Mouse (Mus musculus) adrenal gland, postnatal 36 days (tissue): ENCODE measurements around the gene Cep135. TPM values are rescaled to one million over a fixed set of nuclear protein-coding genes. Genes with fewer than 3 reads are reported as not detected.

ENCODE experiments used
- DNase-seq, 2 experiments: peaks; one replicate each; pipeline ENCODE4 v3.0.0; 2021; ENCODE audit warnings: mixed read lengths in 1 of 2
- long read RNA-seq, 2 experiments: library from polyadenylated mRNA; stranded (forward); transcript quantifications; one replicate each; pipeline ENCODE4 v2.0.0; 2021; ENCODE audit warnings: borderline sequencing depth in 2 of 2
- total RNA-seq, 2 experiments: library from RNA; stranded (reverse); gene quantifications; 2 replicates each; pipeline ENCODE4 v1.2.3; 2021

The Cep135 gene
- total RNA-seq = 1 to 10 TPM; 4.5 to 5.3 TPM
- long read RNA-seq, experiment 1, full-length matches to known transcripts = 1 of 2 reads
- long read RNA-seq, experiment 1, partial matches to known transcripts = 0 of 2 reads
- long read RNA-seq, experiment 1, other reads (novel, unspliced or antisense) = 1 of 2 reads
- long read RNA-seq, experiment 2 = 0 reads

DNA sequence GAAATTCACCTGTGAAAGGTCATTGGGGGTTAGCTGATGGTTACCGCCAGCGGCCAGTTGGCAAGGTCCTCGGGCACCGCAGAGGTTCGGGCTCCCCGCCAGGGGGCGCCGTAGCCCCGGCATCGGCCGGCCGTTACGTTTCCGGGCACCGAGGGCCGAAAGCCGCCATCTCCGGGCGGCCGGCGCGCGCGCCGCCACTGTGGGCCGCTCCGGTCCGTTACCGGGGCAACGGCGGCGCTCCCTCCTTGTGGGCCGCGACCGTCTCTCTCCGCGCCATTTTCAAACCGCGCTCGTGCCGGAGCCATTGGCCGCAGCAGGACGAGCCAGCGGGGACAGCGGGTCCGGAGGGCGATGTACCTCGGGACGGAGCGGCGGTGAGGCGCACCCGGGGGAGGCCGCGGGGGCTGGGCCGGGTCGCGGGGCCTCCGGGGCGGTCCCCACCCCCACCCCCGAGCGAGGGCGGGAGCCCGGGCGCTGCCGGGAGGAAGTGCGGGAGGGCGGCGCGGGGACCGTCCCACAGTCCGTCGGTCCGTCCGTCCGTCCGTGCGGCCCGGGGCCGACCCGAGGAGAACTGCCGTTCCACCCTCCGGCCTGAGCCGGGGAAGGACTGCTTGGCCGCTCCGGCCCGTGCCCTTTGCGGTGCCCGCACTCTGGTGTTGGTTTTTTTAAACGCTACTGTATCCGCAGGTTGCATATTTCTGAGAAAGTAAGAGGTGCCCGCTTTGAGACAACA, at the start of gene Cep135:
Cep135 (plus strand) TSS at position 148 of the 733 bp plus-strand sequence.
- DNase-seq = peak; percentile 93 to 97

GRCm38 (mm10) chr5:76540181-76540580, 48.3 kb upstream of the Cep135 start:
- peak; percentile 67 to 73 for DNase-seq

- no peak for DNase-seq
Observed at GRCm38 (mm10) chr5:76540842-76541241, 47.7 kb upstream of the Cep135 start.

GRCm38 (mm10) chr5:76543200-76543599, 45.3 kb upstream of the Cep135 start:
- DNase-seq = no peak

DNA sequence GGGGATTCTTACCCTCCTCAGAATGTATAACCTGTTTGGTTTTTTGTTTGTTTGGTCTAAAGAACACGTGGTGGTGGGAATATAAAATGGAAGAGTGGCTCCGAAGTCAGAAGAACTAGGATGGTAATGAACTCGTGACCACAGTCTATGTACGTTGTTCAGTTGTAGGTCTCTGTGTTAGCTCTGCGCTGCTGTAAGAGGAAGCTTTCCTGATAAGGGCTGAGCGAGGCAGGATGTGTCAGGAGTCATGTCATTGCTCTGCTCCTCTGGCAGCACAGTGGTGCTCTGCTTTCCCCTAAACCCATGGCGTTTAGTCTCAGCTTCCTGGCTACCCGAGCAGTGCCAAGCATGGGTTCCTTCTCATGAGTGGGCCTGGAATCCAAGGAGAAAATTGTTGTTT, 38.1 kb upstream of the Cep135 start:
- no peak for DNase-seq

DNA sequence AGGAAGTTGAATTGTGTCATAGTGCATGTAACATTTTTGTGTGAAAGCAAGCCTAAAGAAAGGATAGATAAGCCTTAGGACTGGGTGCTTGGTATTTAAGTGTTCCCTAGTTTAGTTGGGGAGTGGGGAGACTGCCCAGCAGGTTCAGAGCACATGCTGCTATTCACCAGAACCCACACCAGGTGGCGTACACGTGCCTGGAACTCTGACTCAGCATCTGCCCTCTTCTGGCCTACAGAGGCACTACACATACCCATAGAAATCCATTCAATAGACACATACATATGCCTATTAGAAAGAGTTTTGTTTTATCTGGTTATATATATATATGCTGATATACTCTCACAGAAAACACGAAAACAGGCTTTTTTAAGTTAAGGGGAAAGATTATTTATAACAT, 23.2 kb upstream of the Cep135 start:
- DNase-seq = peak; percentile 74 to 75

DNA sequence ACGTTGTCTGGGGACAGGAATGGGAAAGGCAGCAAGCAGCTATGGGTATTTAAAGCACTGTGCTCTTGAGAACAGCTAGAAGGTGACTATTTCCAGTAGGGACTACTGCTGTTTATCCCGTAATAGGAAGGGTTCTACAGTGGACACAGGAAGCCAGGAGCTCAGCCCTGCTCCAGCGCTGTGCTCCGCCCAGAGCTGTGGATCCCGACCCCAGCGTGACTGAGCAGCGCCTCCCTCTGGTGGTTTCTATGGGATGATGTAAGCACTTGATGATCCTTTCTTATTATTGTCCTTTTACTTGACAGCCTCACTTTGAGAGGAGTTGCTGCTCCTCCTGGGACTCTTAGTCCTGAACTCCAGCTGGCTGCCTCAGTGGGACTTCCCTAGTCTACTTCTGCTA, 14.2 kb upstream of the Cep135 start:
- DNase-seq = no peak

DNA sequence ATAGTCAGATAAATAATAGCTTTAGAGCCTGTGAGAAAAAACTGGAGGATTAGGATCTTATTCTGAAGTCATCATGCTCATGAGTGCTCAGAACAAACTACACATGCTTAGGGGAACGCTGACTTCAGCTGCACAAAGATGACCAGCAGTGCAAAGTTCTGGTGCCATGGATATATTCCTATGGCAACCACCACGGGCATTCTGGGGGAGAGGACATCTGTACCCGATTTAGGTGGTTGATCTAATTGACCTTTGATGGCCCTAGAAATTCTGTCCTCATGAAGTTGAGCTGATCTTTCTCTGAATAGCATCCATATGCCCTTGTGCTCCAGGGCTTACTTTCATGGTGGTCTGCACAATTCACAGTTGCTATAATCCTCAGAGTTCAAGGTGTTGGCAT, 11.5 kb upstream of the Cep135 start:
- no peak for DNase-seq

DNA sequence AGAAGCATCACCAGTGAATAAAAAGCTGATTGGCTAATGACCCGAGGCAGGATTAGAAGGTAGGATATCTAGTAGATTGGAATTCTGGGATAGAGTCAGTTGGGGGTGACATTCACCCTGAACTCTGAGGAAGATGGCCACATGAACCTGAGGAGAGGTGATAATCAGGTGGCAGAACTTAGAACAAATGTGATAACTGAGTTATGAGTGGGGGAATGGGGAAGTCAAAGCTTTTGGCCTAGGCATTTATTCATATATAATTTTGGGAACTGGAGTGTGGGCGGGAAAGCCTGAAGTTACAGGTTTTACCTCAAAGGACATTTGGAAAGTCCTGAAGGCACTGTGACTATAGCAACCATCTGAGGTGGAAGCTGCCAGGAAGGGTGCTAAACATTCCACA, 3.1 kb upstream of the Cep135 start:
- no peak for DNase-seq

GRCm38 (mm10) chr5:76589311-76589710, 813 bp downstream of the Cep135 start:
- DNase-seq = no peak

GRCm38 (mm10) chr5:76590009-76590408, 1.5 kb downstream of the Cep135 start:
- no peak for DNase-seq

- DNase-seq = no peak
Observed at GRCm38 (mm10) chr5:76591885-76592284, 3.4 kb downstream of the Cep135 start.

GRCm38 (mm10) chr5:76609702-76610370, 21.3 kb downstream of the Cep135 start:
- DNase-seq = no peak

DNA sequence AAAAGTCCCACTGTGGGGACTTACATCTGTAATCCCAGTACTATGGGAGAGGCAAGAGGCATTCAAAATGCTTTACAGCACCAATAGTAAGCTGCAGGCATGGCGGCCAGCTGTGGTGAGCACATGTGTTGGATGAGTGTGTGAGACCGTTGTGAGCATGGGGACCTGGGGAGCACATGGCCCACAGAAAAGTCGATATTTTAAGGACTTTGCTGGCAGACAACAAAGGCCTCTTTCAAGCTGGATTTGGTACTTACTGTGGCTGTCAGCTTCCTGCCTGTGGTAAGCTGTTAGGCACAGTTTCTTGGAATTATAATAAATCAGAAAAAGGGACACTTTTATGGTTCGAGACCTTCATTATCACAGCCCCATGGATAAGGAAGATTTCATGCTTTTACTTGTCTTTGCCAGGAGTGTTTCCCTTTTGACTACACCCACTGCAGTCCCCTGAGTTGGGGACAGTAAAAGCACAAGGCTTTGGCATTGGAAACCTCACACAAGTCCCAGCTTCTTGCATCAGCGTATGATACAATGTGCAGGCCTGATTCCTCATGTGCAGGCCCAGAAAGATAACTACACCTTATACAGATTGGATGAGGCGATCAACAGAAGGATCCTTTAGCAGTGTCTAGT, 24.5 kb downstream of the Cep135 start:
- DNase-seq = no peak

- no peak for DNase-seq
Observed at GRCm38 (mm10) chr5:76615276-76615675, 26.8 kb downstream of the Cep135 start.

DNA sequence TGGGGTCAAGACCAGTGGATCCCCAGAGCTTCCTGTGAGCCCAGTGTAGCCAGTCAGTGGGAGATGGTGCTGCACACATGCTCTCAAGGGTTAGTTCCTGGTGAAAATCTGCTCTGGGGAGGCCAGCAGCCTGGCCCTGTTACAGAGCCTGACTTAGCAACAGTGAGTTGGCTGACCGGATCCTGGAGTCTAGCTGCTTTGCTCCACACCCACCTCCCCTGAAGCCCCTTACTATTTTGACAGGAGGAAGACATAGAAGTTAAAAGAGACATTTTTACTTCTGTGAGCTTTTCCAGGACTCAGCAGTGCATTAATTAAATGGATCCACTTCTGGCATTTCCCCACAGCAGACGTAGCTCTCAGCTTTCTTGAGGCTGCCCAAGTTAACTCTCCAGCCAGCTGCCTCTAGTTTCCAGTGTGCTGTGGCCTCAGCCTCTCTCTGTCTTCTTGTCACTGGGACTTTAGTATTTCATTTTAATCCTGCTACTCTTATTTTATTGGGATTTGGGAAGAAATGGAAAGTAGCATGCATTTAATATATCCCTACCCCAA, 27.8 kb downstream of the Cep135 start:
- DNase-seq = no peak

DNA sequence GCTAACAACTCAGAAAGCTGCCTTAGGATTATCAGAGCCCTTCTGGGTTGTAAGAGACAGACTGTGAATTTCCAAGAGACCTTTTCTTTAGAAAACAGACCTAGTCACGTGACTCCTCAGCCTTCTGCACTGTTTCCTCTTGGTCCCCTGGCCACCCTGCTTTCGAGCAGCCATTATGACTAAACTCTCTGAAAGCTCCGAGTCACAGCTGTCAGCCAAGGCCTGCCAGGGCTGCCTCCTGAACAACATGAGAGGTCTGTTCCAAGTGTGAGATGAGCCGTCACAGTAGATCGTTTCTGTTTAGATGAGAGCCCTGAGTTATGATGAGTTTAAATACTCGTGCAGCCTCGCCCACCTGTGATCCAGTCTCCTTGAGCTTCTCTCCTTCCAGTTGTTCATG, 30.3 kb downstream of the Cep135 start:
- DNase-seq = no peak

DNA sequence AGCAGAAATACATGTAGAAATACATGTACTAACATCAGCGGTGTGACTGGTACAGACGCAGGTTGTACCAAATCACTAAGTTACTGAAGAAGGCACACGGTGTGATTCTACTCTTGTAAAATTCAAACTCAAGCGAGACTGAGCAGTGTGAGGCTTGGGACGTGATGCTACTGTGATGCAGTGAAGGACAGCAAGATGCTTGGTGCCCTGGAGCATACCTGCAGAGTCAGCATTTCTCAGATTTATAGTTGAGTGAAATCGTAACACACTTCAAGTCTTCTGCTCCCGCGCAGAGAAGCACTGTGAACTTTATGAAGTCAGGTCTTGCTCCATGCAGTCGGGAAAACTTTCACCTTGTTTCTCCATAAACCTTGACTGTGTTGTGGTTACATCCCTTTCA, 35.3 kb downstream of the Cep135 start:
- DNase-seq = no peak

DNA sequence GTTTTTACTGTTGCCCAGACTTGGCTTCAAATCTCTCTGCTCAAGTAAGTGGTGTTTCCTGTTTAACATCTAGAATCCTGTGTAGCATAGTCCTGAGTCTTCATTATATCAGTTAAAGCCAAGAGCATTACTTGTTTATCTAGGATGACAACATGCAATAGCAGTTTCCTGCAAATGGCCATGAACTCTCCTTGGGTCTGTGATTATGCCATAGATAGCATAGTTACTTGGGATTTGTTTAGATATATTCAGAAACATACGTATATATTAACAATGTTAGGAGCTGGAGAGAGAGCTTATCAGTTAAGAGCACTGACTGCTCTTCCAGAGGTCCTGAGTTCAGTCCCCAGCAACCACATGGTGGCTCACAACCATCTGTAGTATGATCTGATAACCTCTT, 39.3 kb downstream of the Cep135 start:
- DNase-seq = no peak

GRCm38 (mm10) chr5:76634012-76634411, 45.5 kb downstream of the Cep135 start:
- peak; percentile 2 to 18 for DNase-seq

- peak; percentile 6 to 16 for DNase-seq
Observed at GRCm38 (mm10) chr5:76635592-76635991, 47.1 kb downstream of the Cep135 start.

DNA sequence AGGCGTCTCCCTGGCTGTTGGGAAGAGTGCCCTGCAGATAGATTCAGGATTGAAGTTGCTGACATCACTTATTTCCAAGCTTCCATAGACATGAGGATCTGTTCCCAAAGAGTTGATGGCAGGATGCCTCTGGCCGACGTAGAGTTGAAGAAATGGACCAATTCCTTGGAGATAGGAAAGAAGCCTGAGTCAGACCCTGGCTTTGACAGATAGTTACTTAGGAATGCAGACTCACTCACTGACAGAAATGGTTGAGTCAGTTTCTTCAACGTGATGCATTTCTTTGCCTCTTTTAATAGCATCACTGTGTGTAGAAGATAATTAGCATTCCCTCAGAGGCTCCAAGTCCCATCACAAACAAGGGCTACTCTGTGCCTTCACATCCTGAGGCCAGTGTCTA, 53.6 kb downstream of the Cep135 start:
- no peak for DNase-seq

DNA sequence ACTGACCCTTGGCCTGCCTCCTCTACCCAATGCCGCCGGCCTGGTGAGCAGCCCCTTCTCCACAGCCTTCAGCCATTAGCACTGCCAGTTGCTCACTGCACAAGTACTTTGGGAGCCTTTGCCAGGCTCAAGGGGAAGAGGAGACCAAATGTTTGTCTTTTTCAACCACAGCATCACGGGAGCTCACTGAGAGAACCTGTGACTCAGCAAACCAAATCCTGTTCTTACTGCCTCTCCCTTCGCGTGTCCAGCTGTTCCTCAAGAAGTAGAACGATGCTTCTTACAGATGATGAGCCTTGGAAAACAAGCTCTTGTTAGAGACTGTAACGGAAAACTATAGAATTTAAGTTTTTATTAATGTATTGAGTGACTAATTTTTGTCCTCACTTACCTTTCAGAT, 55.7 kb downstream of the Cep135 start:
- no peak for DNase-seq
